Mouse (Mus musculus) heart, embryonic 14.5 days (tissue): ENCODE measurements around the gene Rnase12. TPM values are rescaled to one million over a fixed set of nuclear protein-coding genes. Genes with fewer than 3 reads are reported as not detected.
A peak's percentile ranks its signal among the peaks of the same experiment; 100 is the strongest.

ENCODE experiments used
- ATAC-seq: fragments of 200-750 bp; cut with Nextera tagmentation; 2 replicates; pipeline ENCODE4 v1.8.0; 2017; ENCODE audit warnings: low read depth, moderate TSS enrichment; ENCODE audit not compliant: insufficient number of reproducible peaks, insufficient read depth, low FRiP score
- H3K27ac ChIP-seq, 2 experiments: fragments of 200-500 bp in 1 of 2; fragments of 300-500 bp in 1 of 2; sonication (generic) in 1 of 2; replicated peaks in 1 of 2; 2 replicates each; pipeline ENCODE4 v1.5.1; 2012 to 2014; ENCODE audit warnings: low read depth in 2 of 2, low read length in 2 of 2, control low read depth in 1 of 2, mild to moderate bottlenecking in 1 of 2, mixed read lengths in 1 of 2; ENCODE audit not compliant: control insufficient read depth in 1 of 2, insufficient read depth in 1 of 2
- H3K27me3 ChIP-seq: fragments of 300-500 bp; sonication (generic); 2 replicates; pipeline ENCODE4 v1.6.1; 2014; ENCODE audit warnings: mild to moderate bottlenecking, low read length, control low read depth; ENCODE audit not compliant: control insufficient read depth, insufficient read depth
- H3K36me3 ChIP-seq: fragments of 300-500 bp; sonication (generic); 2 replicates; pipeline ENCODE4 v1.6.1; 2014; ENCODE audit warnings: mild to moderate bottlenecking, control low read depth, low read length, mixed read lengths; ENCODE audit not compliant: control insufficient read depth, insufficient read depth
- H3K4me1 ChIP-seq, 2 experiments: fragments of 200-500 bp in 1 of 2; fragments of 300-500 bp in 1 of 2; sonication (generic) in 1 of 2; 2 replicates each; pipeline ENCODE4 v1.6.1; 2012 to 2014; ENCODE audit warnings: low read length in 2 of 2, control low read depth in 1 of 2, mixed read lengths in 1 of 2; ENCODE audit not compliant: control insufficient read depth in 2 of 2, insufficient read depth in 2 of 2
- H3K4me2 ChIP-seq: fragments of 300-500 bp; sonication (generic); 2 replicates; pipeline ENCODE4 v1.6.1; 2014; ENCODE audit warnings: mild to moderate bottlenecking, low read length
- H3K4me3 ChIP-seq, 2 experiments: fragments of 200-500 bp in 1 of 2; fragments of 300-500 bp in 1 of 2; sonication (generic) in 1 of 2; 2 replicates each; pipeline ENCODE4 v1.5.1; 2012 to 2014; ENCODE audit warnings: low read length in 2 of 2, mild to moderate bottlenecking in 2 of 2, control low read depth in 1 of 2, low read depth in 1 of 2, moderate library complexity in 1 of 2; ENCODE audit not compliant: control insufficient read depth in 1 of 2, insufficient read depth in 1 of 2
- H3K9ac ChIP-seq: fragments of 300-500 bp; sonication (generic); 2 replicates; pipeline ENCODE4 v1.6.1; 2014; ENCODE audit warnings: mild to moderate bottlenecking, low read length
- H3K9me3 ChIP-seq: fragments of 300-500 bp; sonication (generic); 2 replicates; pipeline ENCODE4 v1.6.1; 2016; ENCODE audit warnings: low read length, control low read depth; ENCODE audit not compliant: control insufficient read depth
- WGBS: fragments of 180-500 bp; shearing (Covaris S2); extraction: QIAGEN DNeasy Blood & Tissue Kit; methylation state at CpG from one replicate; pipeline ENCODE4 v1.1.7; 2014; 5-methylcytosine and 5-hydroxymethylcytosine counted together
- polyA plus RNA-seq: library from polyadenylated mRNA; unstranded; fragments of >200 nt; fragmentation: Nextera tagmentation; extraction: Ambion mirVana; gene quantifications from 2 replicates; pipeline ENCODE4 v1.2.1, GENCODE M21; 2014

The Rnase12 gene
- polyA plus RNA-seq, 1 experiment from 2014 or later: 0.82 TPM

- 63% methylated on average over 9 of the region's 9 CpGs for WGBS
- no peak for ATAC-seq
- Histone ChIP-seq H3K4me2 (no peak overlapping the region), H3K9me3 (no peaks in the 10 kb centered on the region), H3K27me3 (no peaks in the 10 kb centered on the region), H3K4me1 (peaks cover 5 to 10% of the 10 kb centered on the region in 2 experiments; a peak in 3 of 4 replicates), H3K27ac (no peak overlapping the region), H3K4me3 (no peak overlapping the region), H3K9ac (no peak overlapping the region), H3K36me3 (no peaks in the 10 kb centered on the region)
Measured at GRCm38 (mm10) chr14:51095736-51096524, 38.5 kb upstream of the Rnase12 start.

- Histone ChIP-seq H3K4me3 (no peak overlapping the region), H3K9ac (no peak overlapping the region), H3K36me3 (no peaks in the 10 kb centered on the region), H3K27me3 (no peaks in the 10 kb centered on the region), H3K27ac (no peak overlapping the region), H3K9me3 (no peaks in the 10 kb centered on the region), H3K4me1 (peaks cover 5 to 10% of the 10 kb centered on the region in 2 experiments; a peak in 3 of 4 replicates), H3K4me2 (no peak overlapping the region)
- 66% methylated on average over 9 of the region's 9 CpGs for WGBS
- no peak for ATAC-seq
Measured at GRCm38 (mm10) chr14:51094921-51095320, 37.5 kb upstream of the Rnase12 start.

- 72% methylated on average over 5 of the region's 5 CpGs for WGBS
Measured at GRCm38 (mm10) chr14:51094096-51094875, 36.8 kb upstream of the Rnase12 start.

GRCm38 (mm10) chr14:51093496-51093895 lies 36.0 kb upstream of the Rnase12 start:
- ATAC-seq: no peak
- Histone ChIP-seq H3K4me1 (peaks cover 5 to 10% of the 10 kb centered on the region in 2 experiments; a peak in 3 of 4 replicates), H3K27me3 (no peaks in the 10 kb centered on the region), H3K27ac (no peak overlapping the region), H3K36me3 (no peaks in the 10 kb centered on the region), H3K4me2 (no peak overlapping the region), H3K4me3 (no peak overlapping the region), H3K9ac (no peak overlapping the region), H3K9me3 (no peaks in the 10 kb centered on the region)
- 32% methylated on average over 3 of the region's 3 CpGs for WGBS

More at GRCm38 (mm10) chr14:51094096-51094875, 36.8 kb upstream of the Rnase12 start:
- Histone ChIP-seq H3K27ac (no peak overlapping the region), H3K36me3 (no peaks in the 10 kb centered on the region), H3K9me3 (no peaks in the 10 kb centered on the region), H3K9ac (no peak overlapping the region), H3K4me2 (no peak overlapping the region), H3K4me1 (peaks cover 5 to 10% of the 10 kb centered on the region in 2 experiments; a peak in 3 of 4 replicates), H3K4me3 (no peak overlapping the region), H3K27me3 (no peaks in the 10 kb centered on the region)
- ATAC-seq: no peak

DNA sequence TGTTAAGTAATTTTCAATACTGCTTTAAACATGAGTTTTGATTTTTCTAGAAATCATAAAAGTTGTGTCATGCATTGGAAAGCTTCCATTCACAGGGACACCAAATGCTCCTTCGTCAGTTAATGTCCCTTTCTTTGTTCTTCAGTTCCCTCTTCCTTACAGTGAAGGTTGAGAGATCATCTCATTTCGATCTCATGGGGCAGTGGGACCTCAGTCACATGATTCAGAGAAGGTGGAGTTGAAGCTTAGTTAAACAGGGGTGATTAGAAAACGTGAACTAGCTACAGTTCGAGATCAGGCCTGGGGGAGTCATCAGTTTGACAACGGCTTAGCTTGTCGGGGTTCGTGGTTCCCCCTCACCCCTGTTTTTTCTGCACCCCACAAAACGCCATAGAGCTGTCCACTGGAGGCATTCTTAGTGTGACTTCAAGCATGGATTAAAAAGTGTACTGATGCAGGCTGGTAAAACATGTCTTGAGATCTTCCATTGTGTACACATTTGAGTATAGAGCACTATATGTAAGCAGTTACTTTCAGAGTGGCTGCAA lies 34.7 kb upstream of the Rnase12 start:
- Histone ChIP-seq H3K4me1 (peaks cover 5 to 10% of the 10 kb centered on the region in 2 experiments; a peak in 3 of 4 replicates), H3K4me2 (peak overlapping the region; percentile 82), H3K9me3 (no peaks in the 10 kb centered on the region), H3K36me3 (no peaks in the 10 kb centered on the region), H3K27me3 (no peaks in the 10 kb centered on the region), H3K9ac (no peak overlapping the region), H3K4me3 (peak overlapping the region in 1 of 2 experiments; percentile 78; a peak in 2 of 4 replicates), H3K27ac (no peak overlapping the region)
- 48% methylated on average over 8 of the region's 8 CpGs for WGBS
- ATAC-seq: no peak

- no peaks in the 10 kb centered on the region for H3K36me3 ChIP-seq
- peaks cover 5 to 10% of the 10 kb centered on the region in 2 experiments; a peak in 3 of 4 replicates for H3K4me1 ChIP-seq
- ATAC-seq: no peak
- H3K27ac ChIP-seq: peak within 1 kb of the TSS; percentile 84 to 97
- H3K9ac ChIP-seq: peak within 1 kb of the TSS; percentile 76
- H3K9me3 ChIP-seq: no peaks in the 10 kb centered on the region
- H3K4me2 ChIP-seq: peak within 1 kb of the TSS; percentile 82
- WGBS: 8% methylated on average over 33 of the region's 33 CpGs
- H3K27me3 ChIP-seq: no peaks in the 10 kb centered on the region
- peak within 1 kb of the TSS; percentile 78 to 98 for H3K4me3 ChIP-seq
Measured at GRCm38 (mm10) chr14:51090921-51091900, 33.8 kb upstream of the Rnase12 start, which contains the start of the genes Rnase4 and Ang. Rnase4 (plus strand) TSS chr14:51091077. Ang (plus strand) TSS chr14:51091150.
